Mouse (Mus musculus): ENCODE measurements at regions not wholly inside any gene's neighbourhood (a gene's known extent, or its start where the extent isn't known, plus 50 kb on each side); places are given as distances from the start of the nearest gene placed in this dataset.
A peak's percentile ranks its signal among the peaks of the same experiment; 100 is the strongest.

GRCm38 (mm10) chr2:48586162-48586830 lies 227.6 kb upstream of the Acvr2a start:
- WGBS = 64% methylated on average over 7 of the region's 7 CpGs
- Histone ChIP-seq H3K27me3 (ENCODE audit: poor library complexity, severe bottlenecking) (no peaks in the 10 kb centered on the region), H3K4me3 (no peak overlapping the region), H3K36me3 (replicated peaks) (no peaks in the 10 kb centered on the region), H3K9me3 (no peaks in the 10 kb centered on the region), H3K27ac (no peak overlapping the region), H3K4me1 (peaks cover 20% of the 10 kb centered on the region)
- DNase-seq (ENCODE audit: extremely low spot score, low spot score) = no peak

- 68% methylated on average over 4 of the region's 4 CpGs for WGBS
- H3K4me1 ChIP-seq = peaks cover 23% of the 10 kb centered on the region
- no peak overlapping the region for H3K4me3 ChIP-seq
- H3K27ac ChIP-seq = peak overlapping the region; percentile 40; the same call in 1 of the 2 replicates
- no peaks in the 10 kb centered on the region for H3K27me3 ChIP-seq (ENCODE audit: poor library complexity, severe bottlenecking)
- no peaks in the 10 kb centered on the region for H3K36me3 ChIP-seq (replicated peaks)
- no peak for DNase-seq (ENCODE audit: extremely low spot score, low spot score)
- H3K9me3 ChIP-seq = no peaks in the 10 kb centered on the region
Observed at GRCm38 (mm10) chr2:48586831-48587169, 227.1 kb upstream of the Acvr2a start.

- Histone ChIP-seq H3K27me3 (ENCODE audit: poor library complexity, severe bottlenecking) (no peaks in the 10 kb centered on the region), H3K4me1 (peaks cover 23% of the 10 kb centered on the region), H3K36me3 (replicated peaks) (no peaks in the 10 kb centered on the region), H3K9me3 (no peaks in the 10 kb centered on the region), H3K4me3 (no peak overlapping the region), H3K27ac (no peak overlapping the region)
- no peak for DNase-seq (ENCODE audit: extremely low spot score, low spot score)
Observed at GRCm38 (mm10) chr2:48589709-48590108, 224.2 kb upstream of the Acvr2a start.

- no peak overlapping the region for H3K4me3 ChIP-seq
- peaks cover 11% of the 10 kb centered on the region; the same call in 1 of the 2 replicates for H3K27me3 ChIP-seq (ENCODE audit: poor library complexity, severe bottlenecking)
- no peak for DNase-seq (ENCODE audit: extremely low spot score, low spot score)
- no peaks in the 10 kb centered on the region for H3K36me3 ChIP-seq (replicated peaks)
- WGBS = 30% methylated on average over 5 of the region's 5 CpGs
- no peaks in the 10 kb centered on the region for H3K9me3 ChIP-seq
- H3K27ac ChIP-seq = no peak overlapping the region
- H3K4me1 ChIP-seq = peaks cover 38% of the 10 kb centered on the region
Observed at GRCm38 (mm10) chr2:48597793-48598583, 215.9 kb upstream of the Acvr2a start.

- WGBS = 87% methylated on average over 5 of the region's 5 CpGs
- no peaks in the 10 kb centered on the region for H3K9me3 ChIP-seq
- peaks cover 11% of the 10 kb centered on the region; the same call in 1 of the 2 replicates for H3K27me3 ChIP-seq (ENCODE audit: poor library complexity, severe bottlenecking)
- no peak for DNase-seq (ENCODE audit: extremely low spot score, low spot score)
- H3K27ac ChIP-seq = no peak overlapping the region
- H3K4me3 ChIP-seq = no peak overlapping the region
- peaks cover 42% of the 10 kb centered on the region for H3K4me1 ChIP-seq
- no peaks in the 10 kb centered on the region for H3K36me3 ChIP-seq (replicated peaks)
Observed at GRCm38 (mm10) chr2:48599367-48599766, 214.5 kb upstream of the Acvr2a start.

- peaks cover 42% of the 10 kb centered on the region for H3K4me1 ChIP-seq
- H3K27me3 ChIP-seq (ENCODE audit: poor library complexity, severe bottlenecking) = peaks cover 11% of the 10 kb centered on the region; the same call in 1 of the 2 replicates
- 64% methylated on average over 8 of the region's 8 CpGs for WGBS
- no peaks in the 10 kb centered on the region for H3K36me3 ChIP-seq (replicated peaks)
- no peak for DNase-seq (ENCODE audit: extremely low spot score, low spot score)
- no peaks in the 10 kb centered on the region for H3K9me3 ChIP-seq
- H3K4me3 ChIP-seq = no peak overlapping the region
- no peak overlapping the region for H3K27ac ChIP-seq
Observed at GRCm38 (mm10) chr2:48601855-48602254, 212.1 kb upstream of the Acvr2a start.

GRCm38 (mm10) chr2:48609466-48609865 lies 204.4 kb upstream of the Acvr2a start:
- Histone ChIP-seq H3K36me3 (replicated peaks) (no peaks in the 10 kb centered on the region), H3K9me3 (no peaks in the 10 kb centered on the region), H3K27ac (no peak overlapping the region), H3K4me1 (peaks cover 8% of the 10 kb centered on the region; the same call in 1 of the 2 replicates), H3K4me3 (no peak overlapping the region), H3K27me3 (ENCODE audit: poor library complexity, severe bottlenecking) (no peaks in the 10 kb centered on the region)
- DNase-seq (ENCODE audit: extremely low spot score, low spot score) = no peak
- 91% methylated on average over 3 of the region's 3 CpGs for WGBS

- DNase-seq (ENCODE audit: extremely low spot score, low spot score) = no peak
Observed at GRCm38 (mm10) chr2:48612251-48612650, 201.7 kb upstream of the Acvr2a start.

GRCm38 (mm10) chr2:48617141-48617699 lies 196.7 kb upstream of the Acvr2a start:
- Histone ChIP-seq H3K27ac (no peak overlapping the region), H3K9me3 (no peaks in the 10 kb centered on the region), H3K4me1 (peaks cover 15% of the 10 kb centered on the region; the same call in 1 of the 2 replicates), H3K36me3 (replicated peaks) (no peaks in the 10 kb centered on the region), H3K27me3 (ENCODE audit: poor library complexity, severe bottlenecking) (no peaks in the 10 kb centered on the region), H3K4me3 (no peak overlapping the region)
- DNase-seq (ENCODE audit: extremely low spot score, low spot score) = no peak
- WGBS = 48% methylated on average over 3 of the region's 3 CpGs

More at GRCm38 (mm10) chr2:48612251-48612650, 201.7 kb upstream of the Acvr2a start:
- Histone ChIP-seq H3K27ac (no peak overlapping the region), H3K36me3 (replicated peaks) (no peaks in the 10 kb centered on the region), H3K9me3 (no peaks in the 10 kb centered on the region), H3K4me3 (no peak overlapping the region), H3K4me1 (peaks cover 12% of the 10 kb centered on the region; the same call in 1 of the 2 replicates), H3K27me3 (ENCODE audit: poor library complexity, severe bottlenecking) (no peaks in the 10 kb centered on the region)
- 86% methylated on average over 3 of the region's 3 CpGs for WGBS

- H3K27me3 ChIP-seq (ENCODE audit: poor library complexity, severe bottlenecking) = no peaks in the 10 kb centered on the region
- no peak for DNase-seq (ENCODE audit: extremely low spot score, low spot score)
- H3K9me3 ChIP-seq = no peaks in the 10 kb centered on the region
- no peaks in the 10 kb centered on the region for H3K36me3 ChIP-seq (replicated peaks)
- WGBS = 74% methylated on average over 5 of the region's 5 CpGs
- H3K4me3 ChIP-seq = no peak overlapping the region
- peaks cover 15% of the 10 kb centered on the region; the same call in 1 of the 2 replicates for H3K4me1 ChIP-seq
- no peak overlapping the region for H3K27ac ChIP-seq
Observed at GRCm38 (mm10) chr2:48619042-48619441, 194.9 kb upstream of the Acvr2a start.

- H3K4me1 ChIP-seq = peaks cover 15% of the 10 kb centered on the region; the same call in 1 of the 2 replicates
- WGBS = 80% methylated on average over 3 of the region's 3 CpGs
- H3K4me3 ChIP-seq = no peak overlapping the region
- H3K27ac ChIP-seq = no peak overlapping the region
- H3K27me3 ChIP-seq (ENCODE audit: poor library complexity, severe bottlenecking) = no peaks in the 10 kb centered on the region
- H3K9me3 ChIP-seq = no peaks in the 10 kb centered on the region
- no peak for DNase-seq (ENCODE audit: extremely low spot score, low spot score)
- H3K36me3 ChIP-seq (replicated peaks) = no peaks in the 10 kb centered on the region
Observed at GRCm38 (mm10) chr2:48620815-48621214, 193.1 kb upstream of the Acvr2a start.

GRCm38 (mm10) chr2:48622316-48622715 lies 191.6 kb upstream of the Acvr2a start:
- H3K27ac ChIP-seq = no peak overlapping the region
- no peaks in the 10 kb centered on the region for H3K27me3 ChIP-seq (ENCODE audit: poor library complexity, severe bottlenecking)
- no peak overlapping the region for H3K4me3 ChIP-seq
- H3K4me1 ChIP-seq = peaks cover 11% of the 10 kb centered on the region; the same call in 1 of the 2 replicates
- no peaks in the 10 kb centered on the region for H3K9me3 ChIP-seq
- H3K36me3 ChIP-seq (replicated peaks) = no peaks in the 10 kb centered on the region
- DNase-seq (ENCODE audit: extremely low spot score, low spot score) = no peak
- 81% methylated on average over 1 of the region's 1 CpGs for WGBS

- WGBS = 80% methylated on average over 6 of the region's 6 CpGs
- no peak overlapping the region for H3K4me3 ChIP-seq
- H3K27me3 ChIP-seq (ENCODE audit: poor library complexity, severe bottlenecking) = no peaks in the 10 kb centered on the region
- no peaks in the 10 kb centered on the region for H3K9me3 ChIP-seq
- H3K36me3 ChIP-seq (replicated peaks) = no peaks in the 10 kb centered on the region
- peaks cover 14% of the 10 kb centered on the region for H3K4me1 ChIP-seq
- H3K27ac ChIP-seq = no peak overlapping the region
- no peak for DNase-seq (ENCODE audit: extremely low spot score, low spot score)
Observed at GRCm38 (mm10) chr2:48624040-48624439, 189.9 kb upstream of the Acvr2a start.
